Mouse (Mus musculus): ENCODE data around the gene Cadm1.

Cadm1 gene

DNA sequence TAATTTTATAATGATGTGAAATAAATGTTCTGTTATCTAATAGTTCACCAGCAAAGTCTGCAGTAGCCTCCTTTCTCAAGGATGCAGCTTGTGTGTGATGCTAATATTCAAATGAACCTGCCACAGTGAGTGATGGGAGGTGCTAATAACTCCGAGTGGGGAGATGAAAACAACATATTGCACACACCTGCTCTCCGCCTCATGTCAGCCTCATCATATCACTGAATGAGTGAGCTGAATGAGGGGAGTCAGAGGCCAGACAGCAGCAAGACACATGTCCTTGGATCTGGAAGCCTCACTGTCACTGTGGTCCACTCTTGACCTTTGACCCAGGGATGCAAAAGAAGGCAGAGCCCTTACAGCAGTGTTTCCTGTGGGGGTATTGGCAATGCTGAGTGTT is 156.9 kb downstream of the Cadm1 start:
- DNase-seq, result no peak

DNA sequence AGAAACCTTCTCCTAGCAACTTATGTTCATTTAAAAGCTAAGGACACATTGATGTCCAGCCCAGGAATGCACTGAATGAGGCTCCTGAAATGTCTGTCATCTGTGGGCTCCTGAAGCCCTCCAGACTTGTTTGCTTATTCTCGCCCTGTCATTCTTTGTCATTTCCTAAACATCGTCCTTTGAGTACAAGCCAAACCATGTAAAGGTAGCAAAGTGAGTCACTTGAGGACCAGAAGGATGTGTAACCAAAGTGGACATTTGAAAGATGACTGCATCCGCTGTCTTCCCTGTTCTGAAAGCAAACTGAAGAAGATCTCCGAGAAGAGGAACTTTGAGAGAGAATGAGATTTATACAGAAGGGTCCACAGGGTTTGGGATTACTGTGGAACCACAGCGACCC is 157.6 kb downstream of the Cadm1 start:
- DNase-seq, result no peak

DNA sequence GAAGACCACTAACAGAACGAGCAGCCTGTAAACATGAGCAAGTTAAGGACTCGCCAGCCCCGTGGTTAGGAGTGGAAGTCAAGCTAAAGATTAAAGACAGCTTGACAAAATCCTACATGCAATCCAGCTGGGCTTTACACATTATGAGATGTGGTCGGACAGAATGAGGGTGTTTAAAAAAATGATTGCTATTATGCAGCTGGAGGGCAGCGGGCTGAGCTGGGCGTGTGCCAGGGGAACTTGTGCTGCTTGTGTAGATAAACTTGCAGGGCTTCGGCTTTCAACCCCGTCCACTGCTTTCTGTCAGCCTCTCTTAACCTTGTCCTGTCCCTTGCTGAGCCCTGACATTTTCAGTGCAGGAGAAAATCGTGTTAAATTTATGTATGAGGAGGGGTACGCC is 158.3 kb downstream of the Cadm1 start:
- DNase-seq, result no peak

DNA sequence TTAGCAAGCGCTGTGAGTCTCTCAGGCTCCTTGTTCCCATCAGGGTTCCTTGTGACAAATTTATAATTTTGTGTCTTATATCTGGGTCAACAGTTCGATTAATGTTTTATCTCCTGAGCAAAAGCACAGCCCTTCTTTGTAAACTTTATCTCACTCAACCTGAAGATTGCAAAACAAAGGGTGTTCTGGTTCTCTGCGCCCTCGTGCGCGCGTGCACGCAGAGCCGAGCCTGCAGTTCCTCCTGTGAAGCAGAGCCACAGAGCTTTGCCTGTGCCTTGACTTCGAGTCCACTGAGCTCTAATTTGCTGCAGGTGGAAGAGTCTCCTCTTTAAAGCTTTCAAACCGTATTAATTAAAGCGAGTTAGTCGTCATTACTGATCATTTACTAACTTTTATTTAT is 162.9 kb downstream of the Cadm1 start:
- no peak for DNase-seq

DNA sequence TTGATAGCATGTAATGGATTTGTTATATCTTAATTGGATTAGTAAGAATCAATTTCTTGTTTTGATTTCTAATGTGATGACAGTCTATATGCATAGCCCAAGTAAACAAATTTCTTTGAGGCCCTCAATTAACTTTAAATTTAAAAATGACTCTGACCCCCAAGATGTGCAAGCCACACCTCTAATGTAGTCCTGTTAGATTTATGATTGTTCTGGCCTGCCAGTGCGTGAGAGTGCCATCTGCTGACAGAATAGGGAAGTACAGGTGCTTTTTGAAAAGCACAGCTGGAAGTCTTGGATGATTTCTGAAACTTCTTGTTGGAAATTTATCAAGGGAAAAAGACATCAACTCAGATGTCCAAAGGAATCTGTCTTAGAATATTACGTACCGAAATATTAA is 169.1 kb downstream of the Cadm1 start:
- DNase-seq, result peak; percentile 48

DNA sequence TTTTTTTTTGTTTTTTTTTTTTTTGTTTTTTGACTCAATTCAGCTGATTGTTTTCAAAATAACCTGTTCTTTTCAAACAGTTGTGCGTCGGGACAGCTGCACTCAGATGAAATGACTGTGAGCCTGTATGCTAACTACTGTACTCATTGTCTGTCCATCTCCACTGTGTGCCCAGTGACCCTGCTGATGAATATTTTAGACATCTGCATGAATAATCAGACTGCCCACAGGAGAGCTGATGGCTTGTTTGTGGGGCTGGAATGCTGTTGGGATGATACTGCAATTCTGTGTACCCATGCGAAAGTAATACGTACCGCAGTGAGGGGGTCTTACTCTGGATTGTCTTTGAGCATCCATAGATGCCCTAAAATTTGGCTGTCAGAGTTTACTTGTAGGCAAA is 170.0 kb downstream of the Cadm1 start:
- DNase-seq, result no peak

DNA sequence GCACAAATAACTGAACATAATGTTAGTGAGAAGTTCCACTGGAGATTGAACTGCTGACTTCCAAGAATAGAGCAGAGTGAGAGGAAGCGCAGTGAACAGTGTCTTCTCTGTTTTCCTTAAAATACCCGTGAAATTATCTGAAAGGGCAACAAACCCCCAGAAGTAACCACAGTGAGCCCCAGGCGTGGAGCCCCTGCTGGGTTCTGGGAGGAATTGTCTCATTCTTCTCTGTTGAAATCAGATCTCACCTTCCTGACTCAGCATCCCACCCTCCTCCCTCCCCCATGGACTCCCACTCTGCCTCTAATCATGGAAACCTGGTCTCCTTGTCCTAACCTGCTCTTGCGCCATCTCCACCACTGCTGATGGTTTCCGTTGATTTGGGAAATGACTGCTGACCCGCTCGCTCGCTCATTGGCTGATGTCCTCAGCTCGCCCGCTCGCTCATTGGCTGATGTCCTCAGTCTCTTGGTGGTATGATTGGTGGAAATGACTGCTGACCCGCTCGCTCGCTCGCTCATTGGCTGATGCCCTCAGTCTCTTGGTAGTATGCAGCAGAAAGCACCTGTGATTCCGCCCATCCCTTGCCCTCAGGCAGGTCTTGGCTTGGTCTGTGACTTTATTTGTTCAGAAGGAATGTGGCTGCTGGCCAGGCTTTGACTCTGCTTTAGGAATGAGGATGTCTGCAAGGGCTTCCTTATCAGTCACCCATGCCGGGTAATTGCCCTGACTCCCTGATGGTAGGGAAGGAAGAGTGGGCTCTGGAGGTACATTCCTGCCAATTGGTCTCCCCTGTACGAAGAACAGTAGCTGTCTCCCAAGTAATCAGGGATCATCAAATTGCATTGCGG is 173.3 kb downstream of the Cadm1 start:
- no peak for DNase-seq

DNA sequence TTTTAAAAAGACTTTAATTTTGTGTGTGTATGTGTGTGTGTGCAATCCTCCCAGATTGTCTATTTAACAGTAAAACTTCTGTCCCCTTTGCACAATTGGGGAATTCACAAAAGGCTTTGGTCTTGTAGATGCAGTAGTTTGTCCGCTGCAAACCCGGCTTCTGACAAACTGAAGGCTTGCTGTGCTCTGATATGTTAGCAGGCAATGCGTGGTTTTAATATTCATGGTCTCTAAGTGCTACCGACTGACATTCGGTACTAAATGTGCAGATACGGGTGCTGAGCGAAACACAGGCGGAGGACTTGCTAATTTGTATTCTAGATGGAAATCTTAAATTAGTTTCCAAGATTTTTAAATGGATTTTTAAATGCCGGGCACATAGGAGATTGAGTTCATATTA is 176.4 kb downstream of the Cadm1 start:
- DNase-seq, result no peak

DNA sequence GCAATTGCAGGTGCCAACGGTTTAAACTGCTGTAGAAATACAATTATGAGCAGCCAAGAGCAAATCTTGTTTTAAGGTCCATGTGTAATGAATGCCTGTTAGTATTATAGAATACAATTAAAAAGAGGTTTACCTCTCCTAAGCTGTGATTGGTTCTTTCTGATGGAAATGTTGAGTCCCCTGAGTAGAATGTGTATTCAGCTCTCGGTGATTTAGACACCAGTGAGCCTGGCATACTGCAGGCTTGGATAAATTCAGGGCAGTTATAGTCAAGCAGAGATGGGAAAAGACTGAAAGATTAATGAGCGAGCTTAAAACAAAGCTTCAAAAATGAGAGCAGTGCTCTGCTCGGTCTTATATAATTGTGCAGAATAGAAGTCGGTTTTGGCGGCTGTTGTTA is 177.4 kb downstream of the Cadm1 start:
- DNase-seq, result no peak

DNA sequence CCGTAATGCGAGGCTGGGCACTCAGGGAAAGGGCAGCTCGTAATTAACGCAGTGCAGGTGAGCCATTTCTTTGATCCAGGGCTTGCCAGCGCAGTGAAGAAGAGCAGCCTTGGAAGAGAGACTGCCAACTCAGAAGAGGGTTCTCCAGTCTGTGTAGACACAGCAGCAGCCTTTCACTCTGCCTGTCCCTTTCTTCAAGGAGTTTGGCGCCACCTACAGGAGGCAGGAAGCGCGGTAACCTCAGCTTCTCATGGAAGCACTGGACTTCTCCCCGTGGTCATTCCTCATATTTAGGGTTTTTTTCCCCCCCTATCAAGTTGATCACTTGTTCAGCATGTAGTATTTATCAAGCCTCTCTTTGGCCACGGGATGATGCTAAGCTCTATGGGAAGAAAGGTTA is 178.3 kb downstream of the Cadm1 start:
- peak; percentile 69 for DNase-seq

DNA sequence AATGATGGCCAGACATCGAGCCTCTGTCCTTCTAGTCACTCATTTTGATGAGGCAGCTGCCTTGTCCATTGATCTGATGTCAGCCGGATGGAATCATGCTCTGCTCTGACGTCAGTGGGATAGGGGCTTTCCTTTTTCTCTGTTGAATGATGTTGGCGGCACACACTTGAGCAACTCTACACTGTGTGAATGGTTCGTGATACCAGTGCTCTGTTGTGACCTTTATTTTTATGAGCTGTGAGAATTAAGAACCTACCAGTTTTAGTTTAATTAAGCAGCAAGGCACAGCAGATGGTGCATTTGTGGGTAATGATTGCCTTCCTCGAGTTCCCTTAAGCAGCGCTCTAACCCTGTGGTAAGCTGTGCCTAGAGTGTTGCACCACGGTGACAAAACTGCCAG is 181.0 kb downstream of the Cadm1 start:
- no peak for DNase-seq

DNA sequence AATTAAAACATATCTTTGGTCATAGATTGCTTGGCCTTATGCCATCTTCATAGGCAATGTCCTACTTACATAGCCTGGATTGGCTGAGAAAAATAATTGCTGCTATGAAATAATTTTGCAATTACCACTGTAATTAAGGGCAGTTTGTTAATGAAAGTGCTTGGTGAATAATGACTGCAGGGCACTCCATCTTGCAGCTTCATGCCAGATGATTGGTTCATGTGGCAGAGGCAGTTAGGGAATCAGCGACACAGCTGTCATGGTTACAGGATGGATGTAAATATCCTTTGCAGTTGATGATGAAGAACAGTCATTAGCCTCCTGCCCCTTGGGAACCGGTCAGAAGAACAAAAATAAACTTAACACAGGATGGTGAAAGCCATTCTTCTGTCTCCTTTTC is 184.6 kb downstream of the Cadm1 start:
- DNase-seq, result no peak

DNA sequence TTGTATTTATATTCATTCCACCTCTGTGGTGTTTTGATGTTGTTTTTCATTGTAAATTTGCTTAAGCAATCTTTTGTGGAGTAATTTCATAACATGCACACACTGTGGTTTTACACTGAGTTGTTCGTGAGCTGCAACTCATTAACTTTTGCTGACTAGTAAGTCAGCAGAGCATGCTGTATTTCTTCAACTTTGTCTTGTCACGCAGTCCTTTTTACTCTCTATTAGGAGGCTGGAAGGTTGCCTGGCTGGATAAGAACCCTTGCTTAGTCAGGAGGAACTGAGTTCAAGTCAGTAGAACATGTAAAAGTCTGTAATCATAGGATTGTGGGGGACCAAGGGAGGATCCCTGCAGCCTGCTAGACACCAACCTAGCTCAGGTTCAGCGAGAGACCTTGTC is 185.4 kb downstream of the Cadm1 start:
- no peak for DNase-seq

DNA sequence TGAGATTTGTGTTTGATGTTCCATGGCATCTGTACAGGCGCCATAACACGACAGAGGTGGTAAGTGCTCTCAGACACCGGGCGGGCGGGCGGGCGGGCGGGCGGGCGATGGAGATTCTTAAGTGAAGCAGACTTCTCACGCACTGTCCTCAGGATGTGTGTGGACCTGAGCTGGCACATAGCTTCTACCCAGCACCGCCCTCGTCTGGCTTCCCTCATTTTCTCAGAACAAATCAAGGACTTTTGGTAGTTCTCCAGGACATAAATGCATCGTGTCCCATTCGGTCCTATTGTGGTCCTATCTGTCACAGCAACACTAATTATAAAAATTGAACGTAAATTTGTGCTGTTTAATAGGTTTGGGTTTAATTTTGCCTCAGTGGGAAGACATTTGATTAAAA is 186.9 kb downstream of the Cadm1 start:
- DNase-seq, result no peak

DNA sequence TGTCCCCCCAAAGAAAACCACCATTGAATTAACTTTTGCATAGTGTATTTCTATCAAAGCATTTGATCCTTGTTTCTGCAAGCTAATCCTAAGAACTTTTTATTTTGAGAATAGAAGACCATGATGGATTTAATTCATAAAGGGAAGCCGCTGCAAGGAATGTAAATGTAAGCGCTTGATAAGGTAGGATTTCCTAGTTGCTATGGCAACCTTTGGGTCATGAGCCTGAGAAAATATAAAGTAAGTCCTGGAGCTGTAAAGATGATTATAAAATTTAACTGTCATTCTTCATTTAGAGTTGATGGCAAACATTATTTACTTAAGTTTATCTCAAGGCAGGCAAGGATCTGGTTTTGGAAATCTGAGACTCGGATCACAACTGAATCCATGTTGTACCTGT is 197.6 kb downstream of the Cadm1 start:
- no peak for DNase-seq

DNA sequence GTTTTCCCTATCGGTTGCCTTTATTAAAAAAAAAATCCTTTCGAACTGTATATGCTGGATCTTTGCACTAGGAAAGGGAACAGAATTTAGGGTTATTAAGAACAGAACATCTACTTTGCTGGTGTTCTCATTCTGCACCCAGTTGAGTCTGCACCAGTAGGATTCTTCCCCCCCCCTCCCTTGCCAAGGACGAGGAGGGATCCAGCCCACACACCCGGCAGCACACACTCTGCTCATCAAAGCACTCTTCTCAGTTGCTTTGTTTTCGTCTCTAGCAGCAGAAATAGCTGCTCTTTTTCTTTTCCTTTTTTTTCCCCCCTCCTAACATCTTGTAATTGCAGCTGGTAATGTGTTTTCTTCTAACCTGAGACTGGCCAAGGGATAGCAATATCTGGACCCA is 198.9 kb downstream of the Cadm1 start:
- DNase-seq, result no peak

DNA sequence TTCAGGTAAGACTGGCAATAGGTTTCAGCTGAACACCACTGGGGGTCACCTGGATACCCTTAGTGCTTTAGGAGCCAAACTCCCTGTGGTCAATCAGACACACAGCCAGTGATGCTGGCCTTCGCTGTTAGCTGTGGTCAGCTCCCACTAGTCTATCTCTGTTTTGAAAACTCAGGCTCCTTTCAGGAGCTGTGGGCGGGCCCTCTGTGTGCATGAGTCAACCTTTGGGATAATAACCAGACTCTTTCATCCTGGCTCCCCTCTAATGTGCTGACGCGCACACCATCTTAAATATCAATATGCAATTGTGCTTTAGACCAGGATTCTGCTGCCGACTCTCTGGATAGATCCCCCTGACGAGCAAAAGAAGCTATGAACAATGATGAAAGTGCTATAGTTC is 200.3 kb downstream of the Cadm1 start:
- no peak for DNase-seq

DNA sequence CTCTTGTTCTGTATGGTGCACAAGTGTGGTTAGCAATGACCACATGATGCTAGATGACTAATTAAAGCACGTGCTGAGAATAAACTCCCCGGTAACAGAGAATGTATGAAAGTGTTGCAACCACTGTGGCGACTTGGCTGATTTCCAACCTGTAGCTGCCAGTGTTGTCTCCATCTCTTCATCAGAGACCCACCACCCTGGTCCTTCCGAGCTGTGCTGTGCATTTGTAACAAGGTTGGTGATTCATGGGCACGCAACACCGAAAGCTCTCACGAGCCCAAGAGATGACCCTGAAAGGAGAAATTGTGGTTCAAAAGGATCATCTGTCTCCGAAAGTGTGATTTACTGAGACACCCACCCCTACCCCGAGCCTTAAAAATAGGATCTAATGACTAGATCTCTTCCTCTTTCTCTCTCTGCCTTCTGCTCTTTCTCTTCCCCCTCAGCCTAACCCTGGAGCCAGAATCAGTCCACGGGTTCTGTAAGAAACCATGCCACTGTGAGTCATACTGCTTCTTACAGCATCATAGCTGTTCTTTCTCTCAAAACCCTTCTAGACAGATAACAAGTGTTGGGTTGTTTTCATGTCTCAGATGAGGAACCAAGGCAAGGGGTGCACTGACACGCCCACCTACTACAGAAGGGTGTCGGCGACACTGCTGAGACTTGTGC is 203.9 kb downstream of the Cadm1 start:
- no peak for DNase-seq

DNA sequence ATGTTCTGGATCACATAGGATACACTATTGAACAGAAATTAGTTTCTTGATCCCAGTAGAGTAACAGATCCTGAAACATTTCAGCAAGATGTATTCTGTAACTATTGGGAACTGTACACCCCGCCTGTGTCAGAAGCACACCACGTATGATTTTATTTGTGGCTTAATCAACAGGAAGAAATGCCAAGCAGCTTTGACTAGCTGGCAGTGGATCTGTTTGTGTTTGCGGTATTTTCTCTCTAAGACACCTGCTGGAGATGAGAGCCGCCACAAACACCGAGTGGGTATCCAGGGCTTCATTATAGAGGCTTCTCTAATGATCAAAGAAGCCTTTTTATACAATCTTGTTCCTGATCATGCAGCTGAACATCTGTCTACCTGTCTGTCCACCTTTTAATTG is 204.9 kb downstream of the Cadm1 start:
- DNase-seq, result no peak

DNA sequence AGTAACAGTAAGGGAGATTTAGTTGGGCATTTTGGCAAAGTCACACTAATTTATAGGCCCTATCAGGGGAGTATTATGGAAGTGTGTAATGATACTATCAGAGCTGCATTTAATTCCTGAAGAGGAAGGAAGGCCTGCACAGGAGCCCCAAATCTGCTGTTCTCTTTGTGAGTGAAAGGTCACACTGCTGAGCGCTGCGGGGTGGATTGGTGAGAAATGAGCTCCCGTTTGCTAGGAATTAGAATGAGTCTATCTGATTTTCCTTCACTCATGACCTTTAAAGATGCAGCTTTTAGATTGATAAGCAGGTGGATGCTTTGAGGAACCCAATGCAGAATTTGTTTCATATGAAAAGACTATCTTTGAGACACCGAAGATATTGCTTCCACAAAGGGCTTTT is 208.8 kb downstream of the Cadm1 start:
- DNase-seq, result no peak

DNA sequence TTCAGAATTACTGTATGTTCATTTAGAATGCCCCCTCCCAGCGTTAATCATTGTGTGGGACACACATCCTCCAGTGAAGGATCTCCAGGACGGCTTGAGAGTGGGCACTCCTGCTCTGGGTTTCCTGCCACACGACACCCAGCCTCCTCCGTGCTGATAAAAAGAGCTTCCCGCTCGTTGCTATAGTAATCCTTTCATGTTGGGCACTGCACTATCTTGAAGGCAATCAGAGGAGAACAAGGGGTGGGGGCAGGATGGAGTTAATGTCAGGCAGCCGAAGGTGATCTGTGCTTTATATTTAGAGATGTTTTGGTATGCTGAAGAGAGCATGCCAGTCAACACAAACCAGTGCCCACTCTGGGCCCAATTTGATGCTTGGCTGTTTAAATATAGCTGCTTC is 209.3 kb downstream of the Cadm1 start:
- DNase-seq, result no peak

DNA sequence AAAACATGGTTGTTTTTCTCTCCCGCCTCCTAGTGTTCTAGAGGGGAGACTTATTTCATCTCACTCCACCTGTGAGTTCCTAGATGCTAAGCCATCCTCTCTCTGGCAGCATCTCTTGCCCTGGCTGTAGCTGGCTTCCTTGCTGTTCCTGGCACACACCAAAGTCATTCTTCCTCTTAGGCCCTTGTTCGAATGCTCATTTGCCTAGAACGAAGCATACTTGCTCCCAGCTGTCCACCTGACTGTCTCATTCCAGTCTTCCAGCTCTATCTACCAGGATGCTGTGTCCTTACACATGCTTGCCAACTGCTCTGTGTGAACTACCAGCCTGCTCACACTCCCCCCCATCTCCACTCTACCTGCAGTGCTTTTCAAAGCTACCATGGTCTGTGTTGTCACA is 211.8 kb downstream of the Cadm1 start:
- peak; percentile 67 for DNase-seq

DNA sequence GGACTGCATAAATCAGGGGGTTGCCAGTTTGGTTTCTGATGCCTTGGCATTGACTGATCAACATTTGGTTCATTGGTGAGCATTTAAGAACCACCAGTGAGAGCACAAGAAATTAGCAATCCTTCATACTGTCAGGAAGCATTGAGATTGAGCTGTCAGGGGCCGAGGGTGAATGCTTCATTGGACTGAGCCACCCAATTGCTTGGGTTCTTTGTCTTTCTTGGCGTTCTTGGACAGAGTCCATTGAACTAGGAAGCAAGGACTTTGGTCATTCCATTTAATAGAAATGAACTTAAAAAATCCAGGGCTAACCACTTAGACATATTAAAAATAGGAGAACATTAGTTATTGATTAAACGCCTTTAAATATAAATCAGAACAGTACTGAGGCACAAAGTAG is 214.9 kb downstream of the Cadm1 start:
- no peak for DNase-seq

DNA sequence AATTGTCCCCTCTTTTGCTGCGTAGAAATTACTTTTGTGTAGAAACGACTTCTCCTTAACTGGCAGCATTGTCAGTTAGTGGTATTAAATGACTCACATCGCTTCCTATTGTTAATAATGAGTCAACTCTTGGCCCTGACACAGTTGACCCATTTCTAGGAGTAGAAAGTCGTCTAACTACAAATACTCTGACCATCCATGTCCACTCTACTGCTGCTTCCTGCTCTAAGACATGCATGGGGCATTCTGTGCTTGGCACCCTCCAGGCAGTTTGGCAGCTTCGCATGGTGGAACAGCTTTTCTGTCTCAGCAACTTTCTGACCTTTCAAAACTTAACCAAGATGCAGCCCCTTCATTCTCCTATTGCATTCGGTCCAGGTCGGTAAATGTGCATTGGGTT is 215.7 kb downstream of the Cadm1 start:
- DNase-seq, result no peak

DNA sequence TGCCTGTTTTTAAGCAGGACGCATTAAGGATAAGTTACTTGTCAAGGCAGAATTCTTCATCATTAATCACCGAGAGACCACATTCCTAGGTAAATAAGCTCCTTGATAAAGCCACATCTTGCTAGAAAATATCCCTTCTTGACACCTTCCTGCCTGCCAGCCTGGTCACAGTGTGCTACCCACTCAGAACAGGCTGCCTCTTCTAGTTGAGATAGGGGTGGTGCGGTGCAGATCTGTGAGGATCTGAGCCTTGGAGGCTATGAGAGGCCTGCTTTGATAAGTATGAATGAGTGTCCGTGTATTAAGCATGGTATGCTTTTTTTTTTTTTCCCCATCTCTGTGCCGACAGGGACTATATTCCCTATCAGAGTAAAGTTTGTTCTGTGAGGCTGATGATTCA is 219.2 kb downstream of the Cadm1 start:
- DNase-seq, result no peak

Data from cerebellum, adult 11 months (tissue).